Mouse (Mus musculus): ENCODE measurements around the gene Gm17657.
"Not testable (repeated sequence)": the region's sequence is repeated elsewhere in the genome, so short reads cannot be mapped to it uniquely, and the experiment has no call there.

Gene Gm17657

DNA sequence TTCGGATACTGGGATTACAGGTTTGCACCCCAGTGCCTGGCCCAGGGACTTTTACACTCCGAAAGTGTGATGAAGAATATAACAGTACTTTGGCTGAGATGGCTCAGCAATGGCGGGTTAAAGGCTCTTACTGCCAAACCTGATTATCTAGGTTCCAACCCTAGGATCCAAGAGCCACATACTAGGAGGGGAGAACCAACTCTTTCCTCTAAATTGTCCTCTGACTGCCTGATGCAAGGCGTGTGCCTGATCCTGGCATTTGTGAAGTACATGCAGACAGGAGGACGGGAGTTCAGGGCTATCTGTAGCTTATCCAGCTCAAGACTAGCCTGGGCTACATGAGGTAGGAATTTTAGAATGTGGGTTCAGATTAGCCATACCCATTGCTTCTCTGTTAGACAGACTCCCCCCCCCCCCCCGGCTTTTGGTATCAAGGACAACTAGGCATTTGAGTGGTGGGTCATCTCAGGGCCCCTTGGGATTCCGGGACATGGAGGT, 49.1 kb downstream of the Gm17657 start:
- no peak for DNase-seq

DNA sequence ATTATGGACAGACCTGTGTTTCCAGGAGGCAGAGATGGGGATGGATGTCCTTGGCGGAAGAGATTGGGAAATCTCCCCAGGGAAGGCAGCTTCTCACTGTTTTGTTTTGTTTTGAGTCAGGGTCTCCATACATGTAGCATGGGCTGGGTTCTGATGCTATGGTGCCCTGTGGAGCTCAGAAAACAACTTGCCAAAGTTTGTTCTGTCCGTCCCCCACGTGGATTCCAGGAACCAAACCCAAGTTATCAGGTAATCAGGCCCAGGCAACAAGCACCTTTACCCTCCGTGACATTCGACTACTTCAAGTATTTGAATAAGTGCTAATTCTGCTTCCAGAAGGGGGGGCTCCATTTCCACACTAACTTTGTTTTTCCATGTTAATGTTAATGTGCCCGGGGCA, 49.9 kb downstream of the Gm17657 start:
- no peak for DNase-seq

DNA sequence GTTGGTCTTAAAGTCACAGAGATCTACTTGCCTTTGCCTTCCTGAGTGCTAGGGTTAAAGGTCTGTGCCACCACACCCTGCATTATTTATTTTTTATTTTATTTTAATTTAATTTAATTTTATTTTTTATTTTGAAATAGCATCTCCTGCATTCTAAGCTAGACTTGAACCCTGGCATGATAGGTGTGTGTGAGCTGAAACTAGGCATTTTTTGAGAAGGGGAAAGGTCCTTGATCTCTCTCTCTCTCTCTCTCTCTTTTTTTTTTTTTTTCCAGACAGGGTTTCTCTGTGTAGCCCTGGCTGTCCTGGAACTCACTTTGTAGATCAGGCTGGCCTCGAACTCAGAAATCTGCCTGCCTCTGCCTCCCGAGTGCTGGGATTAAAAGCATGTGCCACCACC, 50.5 kb downstream of the Gm17657 start:
- DNase-seq, result not testable (repeated sequence)

DNA sequence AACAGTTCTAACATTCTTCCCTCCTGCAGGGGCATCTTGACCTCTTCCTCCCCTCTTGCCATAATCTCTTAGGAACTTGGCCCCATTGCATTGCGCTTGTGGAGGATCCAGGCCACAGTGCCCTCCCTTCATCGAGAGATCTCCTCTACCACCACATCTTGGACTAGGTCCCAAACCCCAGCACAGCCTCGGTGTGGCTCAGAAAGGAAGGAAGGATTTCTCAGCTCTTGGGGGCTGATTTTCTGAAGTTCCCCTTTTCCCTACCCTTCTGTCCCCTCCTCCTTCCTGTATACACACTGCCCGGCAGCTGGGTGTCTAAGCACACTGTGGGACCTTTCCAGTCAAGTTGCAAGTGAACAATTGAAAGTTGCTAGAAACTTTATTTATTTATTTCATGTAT, 51.4 kb downstream of the Gm17657 start:
- peak; percentile 64 for DNase-seq

DNA sequence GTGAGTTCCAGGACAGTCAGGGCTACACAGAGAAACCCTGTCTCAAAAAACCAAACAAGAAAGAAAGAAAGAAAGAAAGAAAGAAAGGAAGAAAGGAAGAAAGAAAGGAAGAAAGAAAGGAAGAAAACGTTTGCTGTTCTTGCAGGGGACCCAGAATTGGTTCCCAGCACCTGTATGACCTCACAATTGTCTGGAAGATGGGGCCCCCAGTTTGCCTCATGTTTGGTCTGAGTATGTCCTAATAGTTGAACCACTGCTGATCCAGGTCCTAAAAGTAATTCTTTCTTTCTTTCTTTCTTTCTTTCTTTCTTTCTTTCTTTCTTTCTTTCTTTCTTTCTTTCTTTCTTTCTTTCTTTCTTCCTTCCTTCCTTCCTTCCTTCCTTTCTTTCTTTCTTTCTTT, 52.0 kb downstream of the Gm17657 start:
- DNase-seq, result not testable (repeated sequence)

DNA sequence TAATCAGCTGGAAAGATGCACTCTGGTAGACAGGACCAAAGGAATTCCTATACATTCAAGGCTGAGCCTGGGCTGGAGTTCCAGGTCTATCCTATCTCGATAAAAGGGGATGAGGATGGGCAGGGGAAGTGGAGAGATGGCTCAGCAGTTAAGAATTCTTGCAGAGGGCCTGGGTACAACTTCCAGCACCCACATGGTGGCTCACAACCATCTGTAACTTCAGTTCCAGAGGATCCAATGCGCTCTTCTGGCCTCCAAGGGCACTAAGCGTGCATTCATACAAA, 52.4 kb downstream of the Gm17657 start:
- DNase-seq, result no peak

DNA sequence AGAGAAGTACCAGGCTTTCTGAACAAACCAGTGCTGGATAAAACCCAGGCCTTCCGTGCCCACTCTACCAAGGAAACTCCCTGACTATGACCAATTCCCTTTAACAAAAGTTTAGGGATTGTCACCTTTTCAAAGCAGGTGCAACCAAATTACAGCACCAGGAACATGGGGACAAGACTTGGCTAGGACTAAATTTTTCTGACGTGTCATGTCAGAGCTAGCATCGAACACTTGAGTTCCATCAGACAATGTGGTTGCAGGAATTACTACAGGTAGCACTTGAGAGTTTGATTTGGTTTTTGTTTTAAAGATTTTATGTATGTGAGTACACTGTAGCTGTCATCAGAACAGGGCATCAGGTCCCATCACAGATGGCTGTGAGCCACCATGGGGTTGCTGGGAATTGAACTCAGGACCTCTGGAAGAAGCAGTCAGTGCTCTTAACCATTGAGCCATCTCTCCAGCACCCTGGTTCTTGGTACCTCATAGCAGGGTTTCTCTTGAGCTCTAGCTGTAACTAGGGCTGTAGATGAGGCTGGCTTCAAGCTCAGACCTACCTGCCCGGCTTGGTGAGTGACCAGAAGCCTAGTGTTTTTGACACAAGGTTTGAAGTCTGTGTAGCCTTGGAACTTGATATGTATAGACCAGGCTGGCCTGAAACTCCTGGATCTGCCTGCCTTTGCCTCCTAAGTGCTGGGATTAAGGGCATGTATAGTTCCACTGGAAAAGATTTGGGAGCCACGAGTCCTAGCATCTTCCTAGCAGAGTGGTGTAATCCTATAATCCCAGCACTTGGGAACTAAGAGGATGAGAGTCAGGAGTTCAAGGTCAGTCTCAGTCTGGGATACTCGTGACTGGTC, 53.0 kb downstream of the Gm17657 start:
- DNase-seq, result no peak

DNA sequence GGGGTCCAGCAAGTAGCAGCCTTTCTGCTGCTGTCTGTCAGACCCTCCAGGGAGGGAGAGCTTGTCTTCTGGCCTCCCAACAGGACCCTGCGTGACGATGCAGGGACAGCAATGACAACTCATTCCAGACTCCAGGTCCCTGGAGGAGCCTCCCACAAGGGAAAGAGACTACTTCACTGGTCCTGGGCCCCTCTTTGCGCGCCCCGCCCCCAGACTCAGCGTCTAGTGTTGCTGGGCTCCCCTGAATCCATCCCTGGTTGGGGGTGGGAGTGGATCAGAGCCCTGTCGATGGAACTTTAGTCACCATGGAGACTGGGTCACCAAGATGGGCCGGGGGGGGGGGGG, 54.7 kb downstream of the Gm17657 start:
- DNase-seq, result no peak

DNA sequence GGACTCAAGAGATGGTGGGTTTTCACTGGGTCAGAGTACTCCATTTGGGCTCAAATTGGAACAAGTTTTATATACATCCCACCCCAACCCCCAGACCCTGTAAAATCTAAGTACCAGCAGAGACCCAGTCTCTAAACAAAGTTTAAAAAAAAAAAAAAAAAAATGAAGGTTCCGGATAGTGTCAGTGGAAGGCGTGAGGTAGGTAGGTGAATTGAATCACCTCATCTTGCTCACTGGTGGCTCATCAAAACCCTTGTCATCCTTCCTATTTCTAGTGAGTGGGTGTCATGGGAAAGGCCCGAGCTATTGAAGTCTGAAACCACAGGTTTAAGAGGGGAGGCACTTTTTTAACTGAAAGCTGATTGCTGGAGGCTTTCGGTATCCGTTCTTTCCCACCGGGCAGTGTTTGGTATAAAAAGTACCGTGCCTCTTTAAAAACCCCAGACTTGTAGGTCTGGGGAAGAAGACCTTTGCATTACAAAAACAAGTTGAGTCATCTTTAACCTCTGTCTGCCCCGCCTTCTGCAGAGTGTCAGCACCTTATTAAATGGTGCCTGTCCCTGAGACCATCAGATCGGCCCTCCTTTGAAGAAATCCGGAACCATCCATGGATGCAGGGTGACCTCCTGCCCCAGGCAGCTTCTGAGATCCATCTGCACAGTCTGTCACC, 55.2 kb downstream of the Gm17657 start:
- no peak for DNase-seq

DNA sequence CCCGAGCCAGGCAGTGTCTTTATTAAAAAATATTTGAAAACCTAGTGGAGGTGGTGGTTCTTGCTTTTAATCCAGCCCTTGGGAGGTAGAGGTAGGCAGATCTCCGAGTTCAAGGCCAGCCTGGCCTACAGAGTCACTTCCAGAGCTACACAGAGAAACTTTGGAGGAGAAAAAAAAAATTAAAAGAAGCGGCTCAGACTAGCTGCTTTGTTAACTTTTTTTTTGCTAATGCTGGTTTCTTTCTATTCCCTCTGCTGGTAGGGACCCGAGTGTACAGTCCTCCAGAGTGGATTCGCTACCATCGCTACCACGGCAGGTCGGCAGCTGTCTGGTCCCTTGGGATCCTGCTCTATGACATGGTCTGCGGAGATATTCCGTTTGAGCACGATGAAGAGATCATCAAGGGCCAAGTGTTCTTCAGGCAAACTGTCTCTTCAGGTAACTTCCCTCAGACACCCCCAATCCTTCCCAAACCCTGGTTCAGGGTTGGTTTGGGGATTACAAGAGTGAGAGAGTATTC, 55.9 kb downstream of the Gm17657 start:
- no peak for DNase-seq

DNA sequence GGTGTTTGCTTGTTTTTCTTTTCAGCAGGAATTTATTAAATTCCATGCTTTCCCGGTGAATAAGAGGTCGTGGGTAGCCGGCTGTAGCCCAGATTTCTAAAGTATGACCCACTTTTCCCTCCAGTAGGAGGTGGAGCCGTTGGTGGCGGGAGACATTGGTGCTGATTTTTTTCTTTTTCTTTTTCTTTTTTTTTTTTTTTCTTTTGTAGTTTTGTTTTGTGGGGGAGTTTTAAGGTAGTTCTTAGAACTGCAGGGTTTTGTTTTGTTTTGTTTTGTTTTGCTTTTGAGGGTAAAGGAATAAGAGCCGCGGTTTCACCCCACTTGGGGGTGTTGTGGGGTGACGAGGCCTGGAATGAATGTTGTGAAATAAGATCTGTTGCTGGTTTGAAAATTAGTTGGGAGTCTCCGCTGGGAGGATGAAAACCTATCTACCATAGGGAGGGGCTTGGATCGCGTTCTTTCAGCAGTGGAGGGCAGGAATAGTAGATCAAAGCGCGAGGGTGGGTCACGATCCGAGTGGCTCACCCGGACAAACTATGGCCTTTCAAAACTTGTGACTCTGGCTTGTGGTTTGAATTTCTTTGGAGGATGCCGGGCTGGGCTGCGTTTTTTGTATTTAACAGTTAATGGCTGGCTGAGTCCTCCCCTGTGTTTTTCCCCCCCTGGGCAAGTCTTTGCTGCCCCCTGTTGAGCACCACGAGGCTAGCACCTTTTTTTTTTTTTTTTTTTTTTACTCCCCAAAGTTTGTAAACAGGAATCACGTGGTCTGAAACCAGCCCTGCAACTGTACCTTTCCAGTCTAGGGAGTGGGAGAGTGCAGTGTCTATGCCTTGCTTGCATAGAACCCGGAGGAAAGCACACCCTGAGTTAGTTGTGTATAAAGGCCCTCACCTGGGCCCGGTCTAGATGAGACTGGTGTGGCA, 56.9 kb downstream of the Gm17657 start:
- peak; percentile 84 for DNase-seq

DNA sequence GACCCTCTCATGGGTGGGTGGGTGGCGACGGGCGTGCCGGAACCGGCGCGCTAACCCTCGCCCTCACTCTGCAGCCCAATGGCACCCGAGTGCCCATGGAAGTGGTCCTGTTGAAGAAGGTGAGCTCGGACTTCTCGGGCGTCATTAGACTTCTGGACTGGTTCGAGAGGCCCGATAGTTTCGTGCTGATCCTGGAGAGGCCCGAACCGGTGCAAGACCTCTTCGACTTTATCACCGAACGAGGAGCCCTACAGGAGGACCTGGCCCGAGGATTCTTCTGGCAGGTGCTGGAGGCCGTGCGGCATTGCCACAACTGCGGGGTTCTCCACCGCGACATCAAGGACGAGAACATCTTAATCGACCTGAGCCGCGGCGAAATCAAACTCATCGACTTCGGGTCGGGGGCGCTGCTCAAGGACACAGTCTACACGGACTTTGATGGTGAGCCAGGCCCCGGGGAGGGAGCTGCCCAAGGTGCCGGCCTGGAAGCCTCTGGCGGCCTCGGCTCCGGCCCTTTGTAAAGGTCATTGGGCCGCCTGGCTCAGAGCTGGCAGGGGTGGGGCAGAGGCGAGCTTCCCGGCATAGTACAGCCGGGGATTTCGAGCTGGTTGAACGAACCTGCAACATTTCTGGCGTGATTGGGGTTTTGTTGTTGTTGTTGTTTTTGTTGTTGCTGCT, 57.7 kb downstream of the Gm17657 start:
- DNase-seq, result peak; percentile 80

DNA sequence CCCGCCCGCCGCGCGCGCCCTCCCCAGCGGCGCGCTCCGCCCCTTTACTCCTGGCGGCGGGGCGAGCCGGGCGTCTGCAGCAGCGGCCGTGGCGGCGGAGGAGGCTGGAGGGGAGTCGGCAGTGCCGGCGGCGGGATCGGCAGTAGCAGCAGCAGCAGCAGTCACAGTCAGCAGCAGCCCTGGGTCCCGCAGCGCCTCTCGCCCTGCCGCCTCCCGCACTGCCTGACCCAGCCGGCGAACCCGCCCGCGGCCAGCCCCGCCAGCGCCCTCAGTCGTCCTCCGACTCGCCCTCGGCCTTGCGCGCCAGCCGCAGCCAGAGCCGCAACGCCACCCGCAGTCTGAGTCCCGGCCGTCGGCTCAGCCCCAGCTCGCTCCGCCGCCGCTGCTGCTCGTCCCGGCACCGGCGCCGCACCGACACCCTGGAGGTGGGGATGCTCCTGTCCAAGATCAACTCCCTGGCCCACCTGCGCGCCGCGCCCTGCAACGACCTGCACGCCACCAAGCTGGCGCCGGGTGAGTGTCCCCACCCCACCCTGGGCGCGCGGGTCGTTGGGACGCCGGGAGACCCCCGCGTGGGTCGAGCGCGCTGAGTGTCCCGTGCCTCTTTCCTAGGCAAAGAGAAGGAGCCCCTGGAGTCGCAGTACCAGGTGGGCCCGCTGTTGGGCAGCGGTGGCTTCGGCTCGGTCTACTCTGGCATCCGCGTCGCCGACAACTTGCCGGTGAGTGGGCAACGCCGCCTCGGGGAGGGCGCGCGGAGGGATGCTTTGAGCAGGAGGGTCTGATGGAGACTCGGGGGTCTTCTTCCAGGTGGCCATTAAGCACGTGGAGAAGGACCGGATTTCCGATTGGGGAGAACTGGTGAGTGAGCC, 58.5 kb downstream of the Gm17657 start, which contains the start of gene Pim1:
Pim1 (plus strand) TSS at position 41 of the 869 bp plus-strand sequence.
- DNase-seq, result no peak

DNA sequence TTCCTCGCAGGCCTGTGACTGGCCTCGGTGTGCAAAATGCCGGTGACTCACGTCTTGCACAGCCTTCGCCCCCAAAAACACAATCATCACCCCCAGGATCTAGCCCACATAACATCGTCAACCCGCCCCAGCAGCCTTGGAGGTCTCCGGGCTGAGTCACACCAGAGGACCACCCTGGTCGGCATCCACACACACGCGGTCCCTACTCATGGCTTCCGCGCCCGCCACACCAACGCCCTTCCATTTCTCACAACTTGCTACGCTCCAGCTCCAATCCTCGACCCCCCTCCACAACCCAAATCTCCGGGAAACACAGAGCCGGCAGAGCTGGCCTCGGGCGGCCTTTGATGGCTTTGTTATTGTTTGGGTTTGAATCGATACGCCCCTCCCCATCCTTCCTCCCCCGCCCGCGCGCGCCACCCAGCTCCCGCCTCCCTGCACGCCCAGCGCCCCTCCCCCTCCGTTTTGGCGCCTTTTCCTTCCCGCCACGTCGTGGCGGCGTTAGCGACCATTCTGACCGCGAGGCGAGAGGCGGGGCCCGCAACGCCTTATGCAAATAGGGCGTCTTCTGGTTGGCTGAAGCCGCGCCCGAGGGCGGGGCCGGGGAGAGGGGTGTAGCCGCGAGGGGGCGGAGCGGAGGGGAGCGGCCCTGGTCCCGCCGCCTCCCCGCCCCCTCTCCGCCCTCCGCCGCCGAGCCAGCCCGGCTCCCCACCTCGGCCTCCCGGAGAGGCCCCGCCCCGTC, 59.3 kb downstream of the Gm17657 start:
- peak; percentile 99 for DNase-seq

DNA sequence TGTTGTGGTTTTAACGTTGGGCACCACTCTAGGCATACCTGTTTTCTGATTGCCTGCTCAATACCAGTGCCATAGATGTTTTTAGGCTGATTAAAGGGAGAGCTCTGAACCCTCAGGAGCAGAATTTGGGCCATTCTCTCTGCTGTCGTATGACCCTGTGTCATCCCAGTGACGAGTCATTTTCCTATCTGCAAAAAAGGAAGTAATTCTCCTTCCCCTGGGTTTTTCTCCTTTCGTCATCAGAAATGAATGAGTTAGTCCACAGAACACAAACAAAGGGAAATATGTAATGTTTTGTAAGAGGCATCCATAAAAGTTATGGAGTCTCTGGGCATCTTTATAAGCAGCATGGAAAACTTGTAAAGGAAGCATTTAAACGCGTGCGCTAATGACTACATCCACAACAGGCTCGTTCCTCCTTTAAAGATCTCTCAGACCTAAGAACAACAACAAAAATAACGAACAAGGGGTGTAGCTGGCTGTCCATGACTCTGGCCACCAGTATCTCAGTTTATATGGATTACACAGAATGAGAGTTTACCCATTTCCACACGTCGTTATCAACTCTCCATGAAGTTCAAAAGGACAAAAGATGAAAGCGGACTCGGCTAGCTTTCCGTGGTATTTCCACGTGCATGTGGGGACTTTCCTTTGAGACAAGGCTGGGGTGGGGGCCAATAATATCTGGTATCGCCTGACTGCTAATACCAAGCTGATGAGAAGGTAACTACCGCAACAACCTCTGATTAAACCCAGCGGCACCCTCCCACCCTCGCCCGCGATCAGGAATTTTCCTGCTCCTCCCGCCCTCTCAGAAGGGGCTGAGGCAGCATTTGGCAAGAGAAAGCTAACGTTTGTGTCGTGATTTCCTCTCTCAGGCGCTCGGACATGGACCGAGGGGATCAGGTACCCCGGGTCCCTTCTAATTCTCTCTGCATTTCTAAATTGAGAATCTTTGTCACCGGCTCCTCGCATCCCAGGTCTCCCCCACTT, 60.2 kb downstream of the Gm17657 start:
- peak; percentile 58 for DNase-seq

DNA sequence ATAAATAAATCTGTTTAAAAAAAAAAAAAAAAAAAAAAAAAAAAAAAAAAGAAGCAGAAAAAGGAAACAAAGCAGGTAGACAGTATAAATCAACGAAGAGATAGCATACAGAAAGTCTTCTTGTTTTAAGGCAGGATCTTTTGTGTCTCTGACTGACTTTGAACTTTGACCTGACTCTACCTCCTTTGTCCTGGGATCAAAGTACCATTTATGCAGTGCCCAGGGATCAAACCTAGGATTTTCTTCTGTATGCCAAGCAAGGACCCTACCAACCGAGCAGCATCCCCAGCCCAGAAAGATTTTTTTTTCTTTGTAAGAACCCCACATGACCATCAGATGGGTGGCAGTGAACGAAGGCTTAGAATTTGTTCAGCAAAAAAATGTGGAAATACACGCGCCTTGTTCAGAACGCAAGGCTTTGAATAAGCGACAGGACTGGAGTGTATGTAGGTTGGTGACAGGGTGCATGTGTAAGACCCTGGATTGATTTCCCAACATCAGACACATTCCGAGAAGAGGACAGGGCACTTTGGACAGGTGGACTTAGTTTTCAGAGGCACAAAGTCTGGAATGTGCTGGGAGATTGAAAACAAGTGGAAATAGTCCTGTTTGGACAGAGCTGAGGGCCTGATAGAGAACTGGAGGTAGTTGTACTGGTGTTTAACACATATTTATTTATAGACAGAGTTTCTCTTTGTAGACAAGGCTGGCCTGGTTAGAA, 61.0 kb downstream of the Gm17657 start:
- DNase-seq, result no peak

DNA sequence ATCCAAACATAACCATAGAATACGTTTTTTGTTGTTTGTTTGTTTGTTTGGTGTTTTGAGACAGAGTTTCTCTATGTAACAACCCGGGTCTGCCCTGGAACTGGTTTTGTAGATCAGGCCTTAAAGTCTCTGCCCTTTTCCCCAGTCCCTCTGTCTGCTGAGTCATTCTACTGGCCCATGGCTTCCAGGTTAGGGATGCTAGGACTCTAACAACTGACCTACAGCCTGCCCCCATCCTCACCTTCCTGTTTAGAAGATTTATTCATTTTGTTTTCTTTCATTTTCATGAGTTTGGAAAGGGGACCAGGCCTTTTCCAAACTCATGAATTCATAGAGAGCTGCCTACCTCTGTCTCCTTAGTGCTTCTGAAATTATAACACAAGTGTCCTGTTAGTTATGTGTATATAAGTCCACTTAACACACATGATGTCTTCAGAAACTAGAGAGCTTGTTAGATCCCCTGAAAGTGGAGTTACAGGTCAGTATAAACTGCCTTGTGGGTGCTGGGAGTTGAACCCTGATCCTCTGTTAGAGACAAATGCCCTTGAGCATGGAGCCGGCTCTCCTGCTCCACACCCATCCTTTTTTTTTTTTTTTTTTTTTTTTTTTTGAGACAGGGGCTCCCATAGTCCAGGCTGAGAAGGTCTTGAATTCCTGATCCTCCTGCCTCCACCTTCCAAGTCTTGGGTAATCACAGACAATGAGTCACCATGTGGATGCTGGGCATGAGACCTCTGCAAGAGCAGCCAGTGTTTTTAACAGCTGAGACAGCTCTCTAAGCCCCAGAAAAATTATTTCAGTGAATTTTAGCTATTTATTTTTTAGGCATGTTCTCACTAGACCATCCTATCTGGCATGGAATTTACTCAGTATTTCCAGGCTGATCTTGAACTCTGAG, 63.9 kb downstream of the Gm17657 start:
- no peak for DNase-seq

DNA sequence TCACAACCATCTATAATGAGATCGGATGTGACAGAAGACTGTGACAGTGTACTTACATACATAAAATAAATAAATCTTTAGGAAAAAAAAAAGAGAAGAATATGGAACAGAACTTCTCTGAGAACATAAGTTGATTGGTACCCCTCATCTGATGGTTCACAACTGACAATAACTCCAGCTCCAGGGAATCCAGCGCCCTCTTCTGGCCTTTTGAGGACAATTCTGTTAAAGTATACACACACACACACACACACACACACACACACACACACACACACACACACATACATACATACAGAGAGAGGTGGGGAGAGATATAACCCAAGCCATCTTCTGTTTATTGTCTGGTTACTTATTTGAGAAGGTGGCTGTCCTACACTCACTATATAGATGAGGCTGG, 65.0 kb downstream of the Gm17657 start:
- no peak for DNase-seq

Data from lung, postnatal 36 days (tissue).